Mouse (Mus musculus) olfactory bulb, adult 2 months (tissue): ENCODE data around the gene Tmem50a.

Source experiments
- CTCF ChIP-seq: fragments of 200-500 bp; IDR thresholded peaks from 2 replicates; pipeline ENCODE4 v1.5.1; 2012; ENCODE audit warnings: low read depth, mild to moderate bottlenecking, low read length, moderate library complexity; ENCODE audit not compliant: insufficient read depth
- POLR2A ChIP-seq: fragments of 200-500 bp; IDR thresholded peaks from 2 replicates; pipeline ENCODE4 v1.6.1; 2012; ENCODE audit warnings: mild to moderate bottlenecking, low read depth, low read length, moderate library complexity; ENCODE audit not compliant: insufficient read depth

- TF ChIP-seq CTCF (no peak), POLR2A (no peak)
Measured at GRCm38 (mm10) chr4:134914122-134914863, 531 bp downstream of the Tmem50a start.
